ENCODE assay signal across 23 mouse cellular contexts in genomic region chr9:74978868-74979267, GRCm38 (mm10). TPM values are rescaled to one million over a fixed set of nuclear protein-coding genes. Genes with fewer than 3 reads are reported as not detected.
DNase-seq lines count a peak whose midpoint lies in the region; ATAC-seq and TF ChIP-seq lines count a peak whose summit lies in the region.
"Had no signal": no experiment of that assay in that cellular context is flagged by ENCODE, and none has a peak within 500 bp of the region (broad histone marks: within the 10 kb centered on the region; RNA-seq: fewer than 3 reads in every experiment).

No protein-coding gene starts in this region.

- TF ChIP-seq POLR2A in heart, adult 2 months (IDR thresholded peaks at IDR 0.05; ENCODE audit: insufficient read depth, low read depth, low read length): no peak
- TF ChIP-seq POLR2A in olfactory bulb, adult 2 months (IDR thresholded peaks at IDR 0.05; ENCODE audit: insufficient read depth, low read depth, low read length): no peak

- H3K36me3 ChIP-seq in heart, adult 2 months (ENCODE audit: control insufficient read depth, insufficient read depth, low read length): peaks cover 13% of the 10 kb centered on the region
- no peaks in the 10 kb centered on the region for H3K36me3 ChIP-seq in midbrain, embryonic 14.5 days (ENCODE audit: control insufficient read depth, insufficient read depth, low read length)
- H3K36me3 ChIP-seq in midbrain, embryonic 10.5 days: no peaks in the 10 kb centered on the region
- H3K36me3 ChIP-seq: embryonic facial prominence, embryonic 15.5 days; G1E; heart, embryonic 13.5 days; limb, embryonic 12.5 days; liver, embryonic 12.5 days had no signal

- no peak for TF ChIP-seq CTCF in heart, adult 2 months (IDR thresholded peaks at IDR 0.05)
- no peak for TF ChIP-seq CTCF in olfactory bulb, adult 2 months (IDR thresholded peaks at IDR 0.05; ENCODE audit: insufficient read depth, low read depth, low read length)

- no peak overlapping the region for H3K9ac ChIP-seq in heart, adult 2 months (ENCODE audit: low read depth, low read length)
- H3K9ac ChIP-seq in midbrain, embryonic 14.5 days (replicated peaks; ENCODE audit: low read length): no peak overlapping the region; the same call in 1 of the 2 replicates
- H3K9ac ChIP-seq: embryonic facial prominence, embryonic 15.5 days; heart, embryonic 13.5 days; limb, embryonic 12.5 days; liver, embryonic 12.5 days had no signal

- intact Hi-C loops in heart, adult 2 months (cut with DNase I): loop anchor here (2.0 kb wide), 1 partner anchor 16 kb away; no protein-coding TSS in a partner anchor
- intact Hi-C loops in heart, postnatal 10 days (cut with DNase I): no loop called here

- no peak for ATAC-seq in midbrain, embryonic 14.5 days (ENCODE audit: low FRiP score, low TSS enrichment)
- ATAC-seq: liver, embryonic 12.5 days had no signal

- no peak overlapping the region for H3K4me3 ChIP-seq in heart, adult 2 months
- H3K4me3 ChIP-seq in midbrain, embryonic 14.5 days (replicated peaks; ENCODE audit: low read depth, low read length): no peak overlapping the region
- no peak overlapping the region for H3K4me3 ChIP-seq in midbrain, embryonic 10.5 days
- peak overlapping the region; percentile 30; the same call in 1 of the 2 replicates for H3K4me3 ChIP-seq in olfactory bulb, adult 2 months (ENCODE audit: insufficient read depth, low read depth, low read length)
- H3K4me3 ChIP-seq: embryonic facial prominence, embryonic 15.5 days; heart, embryonic 13.5 days; limb, embryonic 12.5 days; liver, embryonic 12.5 days; myocyte had no signal

- H3K4me2 ChIP-seq in midbrain, embryonic 14.5 days (ENCODE audit: low read length): peak overlapping the region; percentile 67
- H3K4me2 ChIP-seq: embryonic facial prominence, embryonic 15.5 days; heart, embryonic 13.5 days; limb, embryonic 12.5 days; liver, embryonic 12.5 days had no signal

- DNase-seq in adrenal gland, postnatal 36 days: peak; percentile 38 to 41
- DNase-seq in adrenal gland, adult 8-10 months: no peak
- no peak for DNase-seq in heart, adult 2 months
- DNase-seq in heart, postnatal 10 days: no peak
- DNase-seq in midbrain, embryonic 14.5 days: no peak
- no peak for DNase-seq in midbrain, embryonic 10.5 days (ENCODE audit: low spot score)
- no peak for DNase-seq in lung, postnatal 10 days
- DNase-seq: cerebellum, adult 8-10 months; embryo, embryonic 11 days; heart, postnatal 4 days; kidney, adult 9 months; kidney, postnatal 25 days; lung, adult 2 months; lung, postnatal 36 days; retina, postnatal 1 day; thymus, adult 2 months had no signal

- peaks cover 27% of the 10 kb centered on the region for H3K4me1 ChIP-seq in heart, adult 2 months (ENCODE audit: control insufficient read depth, insufficient read depth, low read length)
- H3K4me1 ChIP-seq in midbrain, embryonic 14.5 days (ENCODE audit: control insufficient read depth, insufficient read depth, low read length): peaks cover 45% of the 10 kb centered on the region
- H3K4me1 ChIP-seq in midbrain, embryonic 10.5 days: peaks cover 35% of the 10 kb centered on the region
- H3K4me1 ChIP-seq in olfactory bulb, adult 2 months (ENCODE audit: control insufficient read depth, insufficient read depth, low read length): peaks cover 24% of the 10 kb centered on the region

- TF ChIP-seq EP300 in heart, adult 2 months (IDR thresholded peaks at IDR 0.05; ENCODE audit: insufficient read depth, low read depth, low read length): no peak

- peak overlapping the region; percentile 65; the same call in 1 of the 2 replicates for H3K27ac ChIP-seq in heart, adult 2 months
- no peak overlapping the region for H3K27ac ChIP-seq in midbrain, embryonic 14.5 days (replicated peaks; ENCODE audit: low read depth, low read length)
- H3K27ac ChIP-seq in midbrain, embryonic 10.5 days (replicated peaks): no peak overlapping the region
- H3K27ac ChIP-seq in olfactory bulb, adult 2 months (ENCODE audit: insufficient read depth, low read depth, low read length): peak overlapping the region; percentile 66; the same call in 1 of the 2 replicates
- H3K27ac ChIP-seq: embryonic facial prominence, embryonic 15.5 days; heart, embryonic 13.5 days; limb, embryonic 12.5 days; liver, embryonic 12.5 days had no signal

- no peaks in the 10 kb centered on the region for H3K79me2 ChIP-seq in heart, adult 2 months (replicated peaks; ENCODE audit: control insufficient read depth, insufficient read depth, low read length)

- 71% methylated on average over 7 of the region's 7 CpGs for WGBS in heart, adult 2 months
- WGBS in midbrain, embryonic 14.5 days: 80% methylated on average over 7 of the region's 7 CpGs
- WGBS in midbrain, embryonic 10.5 days: 89% methylated on average over 7 of the region's 7 CpGs
- WGBS in olfactory bulb, adult 2 months: 42% methylated on average over 7 of the region's 7 CpGs

- H3K9me3 ChIP-seq in midbrain, embryonic 14.5 days (ENCODE audit: control insufficient read depth, low read length): no peaks in the 10 kb centered on the region
- no peaks in the 10 kb centered on the region for H3K9me3 ChIP-seq in midbrain, embryonic 10.5 days (replicated peaks)
- H3K9me3 ChIP-seq: embryonic facial prominence, embryonic 15.5 days; G1E; heart, embryonic 13.5 days; limb, embryonic 12.5 days; liver, embryonic 12.5 days had no signal

- no peaks in the 10 kb centered on the region for H3K27me3 ChIP-seq in heart, adult 2 months (ENCODE audit: control insufficient read depth, insufficient read depth, low read length)
- no peaks in the 10 kb centered on the region for H3K27me3 ChIP-seq in midbrain, embryonic 14.5 days (ENCODE audit: control insufficient read depth, insufficient read depth, low read length)
- no peaks in the 10 kb centered on the region for H3K27me3 ChIP-seq in midbrain, embryonic 10.5 days (ENCODE audit: low read depth, poor library complexity, severe bottlenecking)
- H3K27me3 ChIP-seq: embryonic facial prominence, embryonic 15.5 days; heart, embryonic 13.5 days; liver, embryonic 12.5 days had no signal

RNA-seq across cellular contexts. Expression of gene Fam214a, which starts 26.2 kb away (rescaled TPM):
- 10 to 100 TPM; 75.3 to 86.8 TPM for total RNA-seq in adrenal gland, postnatal 36 days (2021)
- total RNA-seq in adrenal gland, adult 8-10 months (2022): 100 to 1,000 TPM in 2 of 4 experiments, 10 to 100 TPM in 2; 90.3 to 132 (median 108) TPM
- total RNA-seq in heart, adult 2 months (2021): 10 to 100 TPM; 20.6 to 30.2 TPM
- 10.7 and 16.5 TPM in 2 replicates for polyA plus RNA-seq in heart, adult 2 months (2012; rRNA removed)
- 10 to 100 TPM; 25.9 to 26.5 TPM for total RNA-seq in heart, postnatal 10 days (2021)
- polyA plus RNA-seq in midbrain, embryonic 14.5 days (2014; fragmentation: Nextera tagmentation; extraction: Ambion mirVana): 26.0 and 35.9 TPM in 2 replicates
- 7.7 and 13.2 TPM in 2 replicates for polyA plus RNA-seq in midbrain, embryonic 10.5 days (2016; fragmentation: Nextera tagmentation; extraction: Ambion mirVana)
- not detected in 2 replicates for polyA plus RNA-seq in olfactory bulb, adult 2 months (2012; ENCODE audit: insufficient read depth, insufficient read length, low replicate concordance, missing spikeins)

RNA-seq across cellular contexts. Expression of gene Arpp19, which starts 58.5 kb away (rescaled TPM):
- total RNA-seq in adrenal gland, postnatal 36 days (2021): 100 to 1,000 TPM; 298 to 309 TPM
- total RNA-seq in adrenal gland, adult 8-10 months (2022): 100 to 1,000 TPM; 195 to 332 (median 231) TPM
- 100 to 1,000 TPM; 160 to 196 TPM for total RNA-seq in heart, adult 2 months (2021)
- polyA plus RNA-seq in heart, adult 2 months (2012; rRNA removed): 25.1 and 50.0 TPM in 2 replicates
- total RNA-seq in heart, postnatal 10 days (2021): 100 to 1,000 TPM; 157 to 163 TPM
- polyA plus RNA-seq in midbrain, embryonic 14.5 days (2014; fragmentation: Nextera tagmentation; extraction: Ambion mirVana): 217 and 234 TPM in 2 replicates
- 327 and 357 TPM in 2 replicates for polyA plus RNA-seq in midbrain, embryonic 10.5 days (2016; fragmentation: Nextera tagmentation; extraction: Ambion mirVana)
- not detected in 2 replicates for polyA plus RNA-seq in olfactory bulb, adult 2 months (2012; ENCODE audit: insufficient read depth, insufficient read length, low replicate concordance, missing spikeins)

Comparison
In these comparisons a context has a peak if more than half of its experiments do, and no peak if none do; other contexts are left out.
1. DNase-seq: peak in adrenal gland, postnatal 36 days (2 of 2); none in adrenal gland, adult 8-10 months (single experiment), heart, adult 2 months (0 of 2), heart, postnatal 10 days (0 of 2), midbrain, embryonic 14.5 days (single experiment), midbrain, embryonic 10.5 days (single experiment) and lung, postnatal 10 days (single experiment).
2. H3K27ac ChIP-seq: peak in heart, adult 2 months (single experiment) and olfactory bulb, adult 2 months (single experiment); none in midbrain, embryonic 14.5 days (single experiment) and midbrain, embryonic 10.5 days (single experiment).